Mouse (Mus musculus) cerebellum, postnatal 36 days (tissue): Measurements from ENCODE around the gene Tm4sf20.
A peak's percentile ranks its signal among the peaks of the same experiment; 100 is the strongest.

ENCODE experiments used
- DNase-seq, 2 experiments: peaks; one replicate each; pipeline ENCODE4 v3.0.0; 2021 to 2022; ENCODE audit warnings: mixed read lengths in 2 of 2

Gene Tm4sf20

GRCm38 (mm10) chr1:82768269-82768668 lies at the start of gene Tm4sf20:
Tm4sf20 (minus strand) TSS chr1:82768461.
- no peak for DNase-seq

- DNase-seq: no peak
Measured at GRCm38 (mm10) chr1:82815941-82816716, 47.9 kb upstream of the Tm4sf20 start.

- no peak for DNase-seq
Measured at GRCm38 (mm10) chr1:82811766-82812165, 43.5 kb upstream of the Tm4sf20 start.

GRCm38 (mm10) chr1:82808564-82808963 lies 40.3 kb upstream of the Tm4sf20 start:
- no peak for DNase-seq

GRCm38 (mm10) chr1:82807206-82807605 lies 38.9 kb upstream of the Tm4sf20 start:
- no peak for DNase-seq

GRCm38 (mm10) chr1:82806391-82806790 lies 38.1 kb upstream of the Tm4sf20 start:
- DNase-seq: no peak

- no peak for DNase-seq
Measured at GRCm38 (mm10) chr1:82804059-82804458, 35.8 kb upstream of the Tm4sf20 start.

- no peak for DNase-seq
Measured at GRCm38 (mm10) chr1:82803608-82804007, 35.3 kb upstream of the Tm4sf20 start.

- DNase-seq: peak in 1 of 2 experiments; percentile 14
Measured at GRCm38 (mm10) chr1:82801105-82801783, 33.0 kb upstream of the Tm4sf20 start.

GRCm38 (mm10) chr1:82798922-82799321 lies 30.7 kb upstream of the Tm4sf20 start:
- no peak for DNase-seq

- DNase-seq: no peak
Measured at GRCm38 (mm10) chr1:82798304-82798703, 30.0 kb upstream of the Tm4sf20 start.

- no peak for DNase-seq
Measured at GRCm38 (mm10) chr1:82797088-82797487, 28.8 kb upstream of the Tm4sf20 start.

- DNase-seq: no peak
Measured at GRCm38 (mm10) chr1:82795702-82796443, 27.6 kb upstream of the Tm4sf20 start.

- DNase-seq: no peak
Measured at GRCm38 (mm10) chr1:82795211-82795610, 26.9 kb upstream of the Tm4sf20 start.

GRCm38 (mm10) chr1:82793986-82794385 lies 25.7 kb upstream of the Tm4sf20 start:
- peak; percentile 10 to 21 for DNase-seq

GRCm38 (mm10) chr1:82793110-82793509 lies 24.8 kb upstream of the Tm4sf20 start:
- DNase-seq: no peak

- no peak for DNase-seq
Measured at GRCm38 (mm10) chr1:82792238-82792637, 24.0 kb upstream of the Tm4sf20 start.

GRCm38 (mm10) chr1:82791105-82791504 lies 22.8 kb upstream of the Tm4sf20 start:
- DNase-seq: no peak

- peak; percentile 25 to 27 for DNase-seq
Measured at GRCm38 (mm10) chr1:82788070-82788469, 19.8 kb upstream of the Tm4sf20 start.

GRCm38 (mm10) chr1:82787414-82787813 lies 19.2 kb upstream of the Tm4sf20 start:
- peak; percentile 36 to 58 for DNase-seq

- DNase-seq: no peak
Measured at GRCm38 (mm10) chr1:82785546-82785945, 17.3 kb upstream of the Tm4sf20 start.

GRCm38 (mm10) chr1:82783559-82783958 lies 15.3 kb upstream of the Tm4sf20 start:
- no peak for DNase-seq

GRCm38 (mm10) chr1:82779388-82779966 lies 11.2 kb upstream of the Tm4sf20 start:
- no peak for DNase-seq
